Comparison of ENCODE assay signal across 8 mouse cellular contexts in genomic region chr17:64600372-64601090, GRCm38 (mm10). TPM values are rescaled to one million over a fixed set of nuclear protein-coding genes. Genes with fewer than 3 reads are reported as not detected.
DNase-seq lines count a peak whose midpoint lies in the region; ATAC-seq lines count a peak whose summit lies in the region.

Gene Man2a1, plus strand, starts transcription at chr17:64600736.

- peak; percentile 93 for ATAC-seq in intestine, embryonic 16.5 days

- H3K27ac ChIP-seq in intestine, embryonic 16.5 days (ENCODE audit: low read length): peak within 1 kb of the TSS; percentile 95

- H3K9me3 ChIP-seq in intestine, embryonic 16.5 days (ENCODE audit: control insufficient read depth, low read length): no peaks in the 10 kb centered on the region

- peak within 1 kb of the TSS; percentile 93 for H3K9ac ChIP-seq in intestine, embryonic 16.5 days (ENCODE audit: low read depth, low read length)

- no peaks in the 10 kb centered on the region for H3K36me3 ChIP-seq in intestine, embryonic 16.5 days (ENCODE audit: control insufficient read depth, insufficient read depth, low read length)

- peaks cover 23% of the 10 kb centered on the region for H3K4me1 ChIP-seq in intestine, embryonic 16.5 days (ENCODE audit: control insufficient read depth, insufficient read depth, low read length)

- no peaks in the 10 kb centered on the region for H3K27me3 ChIP-seq in intestine, embryonic 16.5 days (replicated peaks; ENCODE audit: control insufficient read depth, insufficient read depth, low read length)

- H3K4me2 ChIP-seq in intestine, embryonic 16.5 days (ENCODE audit: low read depth, low read length): peak within 1 kb of the TSS; percentile 87

- DNase-seq in adrenal gland, postnatal 10 days: peak; percentile 94
- peak; percentile 85 for DNase-seq in embryo, embryonic 9.5 days (ENCODE audit: extremely low spot score)
- peak; percentile 84 to 88 for DNase-seq in gastrocnemius, postnatal 4 days (ENCODE audit: low spot score in 2 of 2)
- peak; percentile 92 for DNase-seq in left cerebral cortex, postnatal 25 days (ENCODE audit: low spot score in 2 of 2)
- DNase-seq in mesoderm, embryonic 11.5 days (ENCODE audit: low read depth, low spot score): peak; percentile 89
- peak; percentile 91 for DNase-seq in right cerebral cortex, postnatal 25 days
- peak; percentile 85 to 88 for DNase-seq in urinary bladder, postnatal 4 days (ENCODE audit: low spot score in 2 of 2)

- WGBS in intestine, embryonic 16.5 days: under 1% methylated on average over 41 of the region's 69 CpGs

- intact Hi-C loops in left cerebral cortex, postnatal 25 days (cut with DNase I): loop anchor here (2.0 to 10.0 kb wide), 3 partner anchors 268 to 954 kb away; no protein-coding TSS in a partner anchor

- H3K4me3 ChIP-seq in intestine, embryonic 16.5 days (ENCODE audit: low read length): peak within 1 kb of the TSS; percentile 93

RNA-seq across cellular contexts. Expression of gene Man2a1, which starts in this region (rescaled TPM):
- total RNA-seq in adrenal gland, postnatal 10 days (2021): 100 to 1,000 TPM in 1 of 2 experiments, 10 to 100 TPM in 1; 87.4 to 125 TPM
- 10 to 100 TPM; 63.6 TPM for total RNA-seq in gastrocnemius, postnatal 4 days (2021)
- polyA plus RNA-seq in intestine, embryonic 16.5 days (2015; fragmentation: Nextera tagmentation; extraction: Ambion mirVana): 8.4 and 9.1 TPM in 2 replicates
- 10 to 100 TPM; 17.6 to 20.2 TPM for total RNA-seq in left cerebral cortex, postnatal 25 days (2021)

Comparison
In these comparisons a context has a peak if more than half of its experiments do, and no peak if none do; other contexts are left out.
1. Peak in every context shown above with its lines: DNase-seq, ATAC-seq, H3K4me3 ChIP-seq and H3K27ac ChIP-seq.